ENCODE assay signal across 30 mouse cellular contexts in the genomic region with DNA sequence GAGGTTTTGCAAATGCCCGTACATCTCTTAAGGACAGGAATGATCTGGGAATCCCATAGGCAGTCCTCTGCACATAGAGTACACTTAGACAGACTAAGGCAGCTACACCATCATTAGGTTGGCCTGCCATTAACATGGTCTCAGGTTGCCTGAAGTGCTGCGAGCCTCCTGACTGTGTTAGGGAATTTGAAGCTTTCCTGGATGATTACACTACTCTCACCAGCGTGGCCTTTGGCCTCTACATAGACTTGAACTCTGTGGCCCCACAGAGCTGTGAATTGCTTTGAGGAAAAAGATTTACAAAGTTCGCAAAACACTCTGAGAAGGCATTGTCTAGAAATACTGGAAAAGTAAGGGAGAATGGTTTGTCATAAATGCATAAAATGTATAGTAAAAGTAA.
"Had no signal": no experiment of that assay in that cellular context is flagged by ENCODE, and none has a peak within 500 bp of the region (broad histone marks: within the 10 kb centered on the region; RNA-seq: fewer than 3 reads in every experiment).

No protein-coding gene starts in this region.

- DNase-seq: heart, postnatal 10 days; heart, postnatal 14 days; heart, postnatal 36 days; heart, postnatal 4 days; kidney, adult 11 months; kidney, adult 18-20 months; kidney, adult 8-10 months; kidney, adult 9 months; kidney, postnatal 10 days; kidney, postnatal 14 days; kidney, postnatal 25 days; kidney, postnatal 4 days; layer of hippocampus, adult 9-11 months; layer of hippocampus, postnatal 36 days had no signal

- H3K4me2 ChIP-seq: heart, embryonic 11.5 days; heart, embryonic 12.5 days; heart, embryonic 13.5 days; heart, embryonic 15.5 days; hindbrain, embryonic 12.5 days; hindbrain, embryonic 13.5 days; hindbrain, embryonic 14.5 days; hindbrain, embryonic 15.5 days; kidney, embryonic 15.5 days had no signal

- H3K4me1 ChIP-seq: heart, embryonic 15.5 days; hindbrain, embryonic 10.5 days; hindbrain, embryonic 12.5 days; hindbrain, embryonic 15.5 days had no signal

- H3K27me3 ChIP-seq: heart, embryonic 12.5 days; heart, embryonic 13.5 days; heart, embryonic 15.5 days; hindbrain, embryonic 12.5 days; hindbrain, embryonic 13.5 days; hindbrain, embryonic 15.5 days; kidney, embryonic 15.5 days had no signal

- H3K27ac ChIP-seq: heart, embryonic 13.5 days; heart, embryonic 15.5 days; hindbrain, embryonic 10.5 days; hindbrain, embryonic 12.5 days; hindbrain, embryonic 13.5 days; hindbrain, embryonic 14.5 days; hindbrain, embryonic 15.5 days; hindbrain, postnatal 0 days; kidney, embryonic 15.5 days; kidney, postnatal 0 days; layer of hippocampus, adult 2 months; left cerebral cortex, adult 2 months had no signal

- H3K9ac ChIP-seq: heart, embryonic 12.5 days; heart, embryonic 13.5 days; heart, embryonic 15.5 days; hindbrain, embryonic 12.5 days; hindbrain, embryonic 13.5 days; hindbrain, embryonic 14.5 days; hindbrain, embryonic 15.5 days; kidney, embryonic 15.5 days had no signal

- ATAC-seq: hindbrain, embryonic 16.5 days; hindbrain, postnatal 0 days; inflammation-experienced regulatory T-cells, adult 6 months had no signal

- H3K9me3 ChIP-seq: heart, embryonic 12.5 days; heart, embryonic 13.5 days; heart, embryonic 15.5 days; hindbrain, embryonic 10.5 days; hindbrain, embryonic 12.5 days; hindbrain, embryonic 13.5 days; hindbrain, embryonic 15.5 days; kidney, embryonic 15.5 days had no signal

- H3K4me3 ChIP-seq: heart, embryonic 12.5 days; heart, embryonic 13.5 days; heart, embryonic 15.5 days; hindbrain, embryonic 10.5 days; hindbrain, embryonic 12.5 days; hindbrain, embryonic 13.5 days; hindbrain, embryonic 15.5 days; kidney, embryonic 15.5 days; layer of hippocampus, adult 2 months; left cerebral cortex, adult 2 months had no signal
